Mouse (Mus musculus) myocyte (in vitro differentiated cells): ENCODE results near the gene Nap1l4. TPM values are rescaled to one million over a fixed set of nuclear protein-coding genes. Genes with fewer than 3 reads are reported as not detected.

Experiments
- H3K27me3 ChIP-seq: one replicate; pipeline ENCODE4 v1.6.1; 2011; ENCODE audit not compliant: control insufficient read depth, insufficient read depth, insufficient read length
- H3K36me3 ChIP-seq: one replicate; pipeline ENCODE4 v1.6.1; 2011; ENCODE audit not compliant: control insufficient read depth, insufficient read depth
- H3K4me2 ChIP-seq: one replicate; pipeline ENCODE4 v1.6.1; 2011; ENCODE audit warnings: low read depth, control low read depth
- H3K4me3 ChIP-seq: one replicate; pipeline ENCODE4 v1.5.1; 2011; ENCODE audit warnings: mild to moderate bottlenecking, control low read depth, moderate library complexity
- H3K79me2 ChIP-seq: one replicate; pipeline ENCODE4 v1.6.1; 2011; ENCODE audit not compliant: control insufficient read depth, insufficient read depth
- H3ac ChIP-seq: one replicate; pipeline ENCODE4 v1.6.1; 2011; ENCODE audit not compliant: control insufficient read depth, insufficient read length
- CEBPB ChIP-seq: IDR thresholded peaks from 2 replicates; pipeline ENCODE4 v1.6.1; 2011; ENCODE audit warnings: mild to moderate bottlenecking, moderate library complexity; ENCODE audit not compliant: poor library complexity, insufficient read depth, severe bottlenecking
- E2F4 ChIP-seq: IDR thresholded peaks from one replicate; pipeline ENCODE4 v1.6.1; 2011; ENCODE audit warnings: mild to moderate bottlenecking, control low read depth, moderate library complexity; ENCODE audit not compliant: insufficient read depth
- MAX ChIP-seq: IDR thresholded peaks from one replicate; pipeline ENCODE4 v1.6.1; 2011; ENCODE audit warnings: low read depth, mild to moderate bottlenecking, control low read depth
- MYOD1 ChIP-seq, 3 experiments: IDR thresholded peaks; one replicate each; pipeline ENCODE4 v1.6.1; 2011; ENCODE audit warnings: control low read depth in 2 of 3, low read depth in 2 of 3, mild to moderate bottlenecking in 2 of 3, moderate library complexity in 1 of 3; ENCODE audit not compliant: insufficient read length in 2 of 3, control insufficient read depth in 1 of 3
- MYOG ChIP-seq, 3 experiments: IDR thresholded peaks; one replicate each; pipeline ENCODE4 v1.6.1; 2011; ENCODE audit warnings: control low read depth in 2 of 3, low read depth in 2 of 3, mild to moderate bottlenecking in 2 of 3; ENCODE audit not compliant: insufficient read length in 2 of 3, control insufficient read depth in 1 of 3, insufficient read depth in 1 of 3
- POLR2A ChIP-seq: IDR thresholded peaks from one replicate; pipeline ENCODE4 v1.6.1; 2011; ENCODE audit warnings: low read depth, mild to moderate bottlenecking, control low read depth, moderate library complexity; ENCODE audit not compliant: insufficient read length
- POLR2AphosphoS2 ChIP-seq: IDR thresholded peaks from one replicate; pipeline ENCODE4 v1.6.1; 2011; ENCODE audit warnings: low read depth, control low read depth; ENCODE audit not compliant: insufficient read length
- REST ChIP-seq: IDR thresholded peaks from one replicate; pipeline ENCODE4 v1.6.1; 2011; ENCODE audit warnings: mild to moderate bottlenecking, control low read depth, moderate library complexity; ENCODE audit not compliant: insufficient read depth, insufficient read length
- SRF ChIP-seq: IDR thresholded peaks from one replicate; pipeline ENCODE4 v1.6.1; 2011; ENCODE audit warnings: low read depth; ENCODE audit not compliant: control insufficient read depth, insufficient read length
- TCF12 ChIP-seq: IDR thresholded peaks from one replicate; pipeline ENCODE4 v1.6.1; 2011; ENCODE audit warnings: mild to moderate bottlenecking, control low read depth; ENCODE audit not compliant: poor library complexity, insufficient read depth, severe bottlenecking
- TCF3 ChIP-seq: IDR thresholded peaks from one replicate; pipeline ENCODE4 v1.6.1; 2011; ENCODE audit warnings: low read depth, control low read depth; ENCODE audit not compliant: insufficient read length
- USF1 ChIP-seq: IDR thresholded peaks from one replicate; pipeline ENCODE4 v1.6.1; 2011; ENCODE audit warnings: low read depth, mild to moderate bottlenecking, control low read depth, moderate library complexity
- polyA plus RNA-seq: library from polyadenylated mRNA; unstranded; fragments of >200 nt; fragmentation: generic; extraction: Trizol; gene quantifications from one replicate; pipeline ENCODE4 v1.2.1, GENCODE M21; 2012; ENCODE audit warnings: missing spikeins

Nap1l4 gene
- polyA plus RNA-seq, 1 experiment, result 101 TPM

- peaks cover 7% of the 10 kb centered on the region for H3K36me3 ChIP-seq
- no peaks in the 10 kb centered on the region for H3K27me3 ChIP-seq
- no peak overlapping the region for H3ac ChIP-seq
- no peaks in the 10 kb centered on the region for H3K79me2 ChIP-seq
- H3K4me2 ChIP-seq, result no peak overlapping the region
- TF ChIP-seq POLR2A, result no peak
- no peak for TF ChIP-seq SRF
- no peak for TF ChIP-seq TCF12
- TF ChIP-seq USF1, result no peak
- no peak for TF ChIP-seq TCF3
- TF ChIP-seq MAX, result no peak
- no peak for TF ChIP-seq MYOG (IDR thresholded peaks at IDR 0.05; ENCODE audit: control insufficient read depth in 1 of 3, insufficient read depth in 1 of 3, insufficient read length in 2 of 3, low read depth in 2 of 3)
- no peak for TF ChIP-seq E2F4
- no peak for TF ChIP-seq MYOD1 (IDR thresholded peaks at IDR 0.05; ENCODE audit: control insufficient read depth in 1 of 3, insufficient read length in 2 of 3, low read depth in 2 of 3)
- TF ChIP-seq CEBPB, result no peak
- no peak for TF ChIP-seq POLR2AphosphoS2
- no peak for TF ChIP-seq REST
- H3K4me3 ChIP-seq, result no peak overlapping the region
These were observed 37.6 kb downstream of the Nap1l4 start for GRCm38 (mm10) chr7:143511335-143511712.

- Histone ChIP-seq H3K4me2 (no peak overlapping the region), H3K4me3 (no peak overlapping the region), H3ac (no peak overlapping the region), H3K27me3 (no peaks in the 10 kb centered on the region), H3K79me2 (no peaks in the 10 kb centered on the region), H3K36me3 (peaks cover 7% of the 10 kb centered on the region)
- TF ChIP-seq MYOG (IDR thresholded peaks at IDR 0.05; ENCODE audit: control insufficient read depth in 1 of 3, insufficient read depth in 1 of 3, insufficient read length in 2 of 3, low read depth in 2 of 3) (no peak), MYOD1 (IDR thresholded peaks at IDR 0.05; ENCODE audit: control insufficient read depth in 1 of 3, insufficient read length in 2 of 3, low read depth in 2 of 3) (no peak), POLR2A (no peak), MAX (no peak), CEBPB (no peak), USF1 (no peak), REST (no peak), POLR2AphosphoS2 (no peak), TCF12 (no peak), E2F4 (no peak), SRF (no peak), TCF3 (no peak)
These were observed 38.1 kb downstream of the Nap1l4 start for GRCm38 (mm10) chr7:143510593-143511334.

GRCm38 (mm10) chr7:143509566-143509965 lies 39.3 kb downstream of the Nap1l4 start:
- TF ChIP-seq POLR2A (no peak), SRF (no peak), POLR2AphosphoS2 (no peak), TCF3 (no peak), USF1 (no peak), CEBPB (no peak), MYOD1 (IDR thresholded peaks at IDR 0.05; ENCODE audit: control insufficient read depth in 1 of 3, insufficient read length in 2 of 3, low read depth in 2 of 3) (no peak), TCF12 (no peak), MYOG (IDR thresholded peaks at IDR 0.05; ENCODE audit: control insufficient read depth in 1 of 3, insufficient read depth in 1 of 3, insufficient read length in 2 of 3, low read depth in 2 of 3) (no peak), REST (no peak), E2F4 (no peak), MAX (no peak)
- H3K36me3 ChIP-seq, result peaks cover 3% of the 10 kb centered on the region
- H3K79me2 ChIP-seq, result no peaks in the 10 kb centered on the region

GRCm38 (mm10) chr7:143506675-143507074 lies 42.2 kb downstream of the Nap1l4 start:
- H3K4me2 ChIP-seq, result no peak overlapping the region
- H3K36me3 ChIP-seq, result no peaks in the 10 kb centered on the region
- H3K4me3 ChIP-seq, result no peak overlapping the region
- no peak overlapping the region for H3ac ChIP-seq
- H3K27me3 ChIP-seq, result peaks cover 20% of the 10 kb centered on the region
- TF ChIP-seq E2F4 (no peak), MAX (no peak), REST (no peak), MYOD1 (IDR thresholded peaks at IDR 0.05; ENCODE audit: control insufficient read depth in 1 of 3, insufficient read length in 2 of 3, low read depth in 2 of 3) (no peak), USF1 (no peak), MYOG (IDR thresholded peaks at IDR 0.05; ENCODE audit: control insufficient read depth in 1 of 3, insufficient read depth in 1 of 3, insufficient read length in 2 of 3, low read depth in 2 of 3) (no peak), TCF12 (no peak), POLR2A (no peak), CEBPB (no peak), POLR2AphosphoS2 (no peak), SRF (no peak), TCF3 (no peak)
- H3K79me2 ChIP-seq, result no peaks in the 10 kb centered on the region

More at GRCm38 (mm10) chr7:143509566-143509965, 39.3 kb downstream of the Nap1l4 start:
- Histone ChIP-seq H3K4me2 (no peak overlapping the region), H3K27me3 (no peaks in the 10 kb centered on the region), H3K4me3 (no peak overlapping the region), H3ac (no peak overlapping the region)
